Mouse (Mus musculus) gastrocnemius, postnatal 36 days (tissue): Measurements from ENCODE around the gene Rasl10a. TPM values are rescaled to one million over a fixed set of nuclear protein-coding genes. Genes with fewer than 3 reads are reported as not detected.
"Not testable (repeated sequence)": the region's sequence is repeated elsewhere in the genome, so short reads cannot be mapped to it uniquely, and the experiment has no call there.

Experiments
- DNase-seq, 2 experiments: peaks; one replicate each; pipeline ENCODE4 v3.0.0; 2022
- intact Hi-C: fragments of 180-260 bp; cut with DNase I; formaldehyde crosslinking; loops from one replicate; pipeline ENCODE4 v1.15.1; 2025
- total RNA-seq, 2 experiments: library from RNA; stranded (reverse); gene quantifications; 2 replicates each; pipeline ENCODE4 v1.2.3; 2021

The Rasl10a gene
- total RNA-seq, 2 experiments from 2014 or later, result 0.28 TPM; not detected in 1

- intact Hi-C loops, result no loop called here
- DNase-seq, result no peak
These were observed 10.4 kb downstream of the Rasl10a start for GRCm38 (mm10) chr11:5068126-5068971.

- intact Hi-C loops, result no loop called here
- no peak for DNase-seq
These were observed 17.0 kb downstream of the Rasl10a start for GRCm38 (mm10) chr11:5074882-5075281.

GRCm38 (mm10) chr11:5075760-5076159 lies 17.8 kb downstream of the Rasl10a start:
- intact Hi-C loops, result loop anchor here (1.0 kb wide), 1 partner anchor 23 kb away; the partner anchor contains the start of gene Rhbdd3
- no peak for DNase-seq

GRCm38 (mm10) chr11:5076843-5077242 lies 18.9 kb downstream of the Rasl10a start:
- intact Hi-C loops, result loop anchor here (1.0 kb wide), 1 partner anchor 21 kb away; the partner anchor contains the start of gene Rhbdd3
- DNase-seq, result not testable (repeated sequence)

GRCm38 (mm10) chr11:5089147-5089546 lies 31.2 kb downstream of the Rasl10a start:
- no peak for DNase-seq
- intact Hi-C loops, result no loop called here

- intact Hi-C loops, result no loop called here
- DNase-seq, result no peak
These were observed 33.8 kb downstream of the Rasl10a start for GRCm38 (mm10) chr11:5091706-5092105.

- intact Hi-C loops, result no loop called here
- no peak for DNase-seq
These were observed 37.9 kb downstream of the Rasl10a start for GRCm38 (mm10) chr11:5095877-5096276.

GRCm38 (mm10) chr11:5096480-5097020 lies 38.6 kb downstream of the Rasl10a start:
- intact Hi-C loops, result no loop called here
- DNase-seq, result no peak

- intact Hi-C loops, result loop anchor here (1.0 to 2.0 kb wide), 2 partner anchors 22 to 33 kb away; partner anchors contain the start of gene Gas2l1
These were observed 40.3 kb downstream of the Rasl10a start for GRCm38 (mm10) chr11:5098035-5098735.

GRCm38 (mm10) chr11:5098736-5099542 lies 41.0 kb downstream of the Rasl10a start, which contains the start of the genes Rhbdd3 and Ewsr1:
Gene Rhbdd3 (plus strand): TSS chr11:5098926.
Gene Ewsr1 (minus strand): TSS chr11:5099266.
- DNase-seq, result peak; percentile 95 to 99
- intact Hi-C loops, result loop anchor here (1.0 to 2.0 kb wide), 2 partner anchors 23 to 34 kb away; partner anchors contain the start of gene Gas2l1

More at GRCm38 (mm10) chr11:5098035-5098735, 40.3 kb downstream of the Rasl10a start:
- peak; percentile 29 to 52 for DNase-seq

GRCm38 (mm10) chr11:5099576-5100183 lies 41.8 kb downstream of the Rasl10a start:
- DNase-seq, result peak; percentile 76 to 79
- intact Hi-C loops, result loop anchor here (2.0 kb wide), 1 partner anchor 35 kb away; the partner anchor contains the start of gene Gas2l1

- DNase-seq, result no peak
- intact Hi-C loops, result no loop called here
These were observed 42.4 kb downstream of the Rasl10a start for GRCm38 (mm10) chr11:5100283-5100682.

- intact Hi-C loops, result no loop called here
- DNase-seq, result no peak
These were observed 42.9 kb downstream of the Rasl10a start for GRCm38 (mm10) chr11:5100801-5101200.

GRCm38 (mm10) chr11:5101641-5102040 lies 43.7 kb downstream of the Rasl10a start:
- no peak for DNase-seq
- intact Hi-C loops, result no loop called here

- intact Hi-C loops, result no loop called here
- DNase-seq, result no peak
These were observed 44.5 kb downstream of the Rasl10a start for GRCm38 (mm10) chr11:5102384-5102783.

GRCm38 (mm10) chr11:5103986-5104509 lies 46.1 kb downstream of the Rasl10a start:
- DNase-seq, result no peak
- intact Hi-C loops, result no loop called here

- intact Hi-C loops, result no loop called here
- DNase-seq, result no peak
These were observed 51.5 kb downstream of the Rasl10a start for GRCm38 (mm10) chr11:5109441-5109840.
